Mouse (Mus musculus): ENCODE results near the gene Catsperg2.

GRCm38 (mm10) chr7:29768980-29769379 lies 42.1 kb upstream of the Catsperg2 start:
- TF ChIP-seq CTCF (IDR thresholded peaks at IDR 0.05; ENCODE audit: borderline replicate concordance, insufficient read depth, low read length) (no peak), POLR2A (IDR thresholded peaks at IDR 0.05; ENCODE audit: low read depth, low read length) (no peak)
